Mouse (Mus musculus) spleen, embryonic (tissue): ENCODE results near the gene Gm20388.

Source experiments
- CTCF ChIA-PET: fragments of 350-600 bp; sonication (Branson Sonifier 250); formaldehyde crosslinking; loops from one replicate; lab custom pipeline; 2022; lab: Charles Lee

The Gm20388 gene

DNA sequence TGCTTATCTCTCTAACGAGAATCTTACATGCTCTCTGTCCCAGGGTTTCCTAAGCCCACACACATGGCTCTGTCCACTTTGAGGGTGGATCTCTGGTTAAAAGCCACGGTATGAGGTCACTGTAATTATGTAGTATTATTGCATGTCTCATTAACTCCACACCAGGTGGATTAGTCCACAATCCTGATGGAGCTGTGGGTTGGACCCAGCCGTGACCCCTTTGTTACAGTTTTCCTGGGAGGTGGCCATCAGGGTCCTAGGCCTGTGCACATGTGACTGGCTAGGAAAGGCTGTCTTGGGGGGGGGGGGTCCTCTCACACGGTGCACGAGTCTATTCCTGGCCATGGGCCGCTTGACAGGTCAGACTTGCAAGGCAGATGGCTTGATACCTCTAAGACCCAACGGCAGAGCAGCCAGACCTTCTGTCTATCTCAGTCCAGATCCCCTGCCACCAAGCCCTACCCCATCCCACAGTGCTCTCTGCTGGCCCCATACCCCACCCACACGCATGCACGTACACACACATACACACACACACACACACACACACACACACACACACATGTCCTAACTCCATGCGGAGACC is 395.3 kb downstream of the Gm20388 start:
- CTCF ChIA-PET, result no interaction called here

DNA sequence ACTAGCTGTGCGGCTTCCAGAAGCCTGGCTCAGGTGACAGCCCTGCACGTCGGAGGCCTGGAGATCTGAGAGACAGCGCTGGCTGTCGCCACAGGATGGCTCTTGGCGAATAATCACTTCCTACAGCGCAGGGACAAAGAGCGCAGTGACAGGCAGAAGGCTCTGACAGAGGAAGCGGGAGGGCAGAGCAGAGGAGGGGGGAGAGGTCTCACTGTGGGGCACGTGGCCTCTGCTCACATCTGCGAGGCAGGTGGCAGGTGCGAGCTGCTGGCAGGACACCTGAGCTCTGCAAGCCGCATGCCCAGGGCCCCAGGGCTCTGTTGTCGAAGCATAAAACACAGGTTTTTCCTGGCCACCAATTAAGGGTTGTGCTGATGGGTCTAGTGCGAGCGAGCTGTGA is 396.5 kb downstream of the Gm20388 start:
- CTCF ChIA-PET, result interaction anchor here (0.6 to 0.8 kb wide), 2 partner anchors 22 to 107 kb away, joined by 3 to 14 read pairs; no protein-coding TSS in a partner anchor

DNA sequence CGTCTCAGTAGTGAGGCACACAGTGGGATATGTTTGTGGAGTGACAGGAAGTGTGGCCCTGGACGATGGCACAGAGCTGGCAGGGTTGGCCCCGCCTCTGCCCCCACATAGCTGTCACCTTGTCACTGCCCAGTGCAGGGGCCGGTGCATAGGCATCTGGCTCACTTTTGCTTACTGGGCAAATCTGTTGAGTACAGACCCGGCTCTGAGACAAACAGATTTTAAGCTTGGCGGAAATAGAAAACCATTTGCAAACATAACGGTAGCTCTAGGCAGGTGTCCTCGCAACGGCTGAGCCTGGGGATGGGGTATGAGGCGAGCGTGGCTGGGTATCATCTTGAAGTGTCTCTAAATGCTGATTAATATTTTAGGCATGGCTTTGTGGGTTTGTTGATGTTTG is 396.9 kb downstream of the Gm20388 start:
- CTCF ChIA-PET, result interaction anchor here (0.8 kb wide), 1 partner anchor 22 kb away, joined by 14 read pairs; no protein-coding TSS in a partner anchor

DNA sequence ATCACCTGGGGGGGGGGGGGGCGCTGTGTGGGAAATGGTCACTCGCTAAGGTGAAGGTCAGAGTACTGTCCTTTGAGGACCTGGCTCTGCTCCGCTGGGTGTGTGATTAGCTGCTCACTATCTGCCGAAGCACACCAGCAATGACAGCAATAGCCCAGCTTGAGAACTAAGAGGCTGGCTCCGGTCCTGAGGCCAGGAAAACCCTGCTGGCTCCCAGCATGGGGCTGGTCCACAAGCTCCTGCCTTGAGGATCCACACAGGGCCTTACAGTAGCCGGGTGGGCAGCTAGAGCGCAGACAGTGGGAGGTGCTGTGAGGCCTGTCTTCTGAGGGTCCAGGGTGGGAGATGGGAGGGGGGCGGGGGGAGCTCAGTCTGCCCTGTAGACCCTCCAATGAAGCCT is 397.5 kb downstream of the Gm20388 start:
- CTCF ChIA-PET, result no interaction called here

DNA sequence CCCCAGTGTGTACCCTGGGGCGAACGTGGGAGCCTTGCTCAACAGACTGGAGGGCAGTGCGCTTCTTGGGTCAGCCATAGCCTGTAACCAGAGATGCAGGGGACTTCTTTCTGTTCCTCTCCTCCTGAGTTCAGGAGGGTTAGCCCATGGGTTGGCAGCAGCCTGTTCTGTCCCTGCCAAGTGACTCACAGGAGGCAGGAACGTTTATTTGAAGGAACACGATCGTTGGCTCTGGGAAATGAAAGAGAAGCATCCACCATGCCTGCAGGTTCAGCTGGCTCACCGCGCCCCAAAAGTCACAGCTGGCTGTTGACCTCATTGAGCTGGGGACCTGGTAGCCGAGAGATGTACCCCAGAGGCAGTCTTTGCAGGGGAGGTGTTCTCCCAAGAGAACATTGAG is 397.9 kb downstream of the Gm20388 start:
- CTCF ChIA-PET, result no interaction called here

DNA sequence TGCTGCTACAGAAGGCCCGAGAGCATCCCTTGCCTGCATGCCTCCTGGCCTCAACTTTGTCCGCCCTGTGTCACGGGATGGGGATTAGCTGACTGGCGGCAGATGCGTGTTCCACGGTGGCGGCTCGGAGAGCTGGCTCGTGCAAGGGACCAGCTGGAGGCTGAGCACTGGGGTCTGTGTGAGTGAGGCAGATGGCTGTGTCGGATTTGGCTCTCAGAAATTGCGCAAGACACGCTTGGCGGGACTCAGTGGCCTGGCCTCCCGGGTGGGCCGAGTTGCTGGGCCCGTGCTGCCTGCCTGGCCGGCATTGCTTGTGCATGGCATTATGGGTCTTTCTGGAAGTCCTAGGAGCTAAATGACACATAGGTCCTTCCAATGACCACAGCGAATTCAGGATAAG is 398.7 kb downstream of the Gm20388 start:
- CTCF ChIA-PET, result interaction anchor here (0.6 kb wide), 1 partner anchor 22 kb away, joined by 6 read pairs; no protein-coding TSS in a partner anchor

DNA sequence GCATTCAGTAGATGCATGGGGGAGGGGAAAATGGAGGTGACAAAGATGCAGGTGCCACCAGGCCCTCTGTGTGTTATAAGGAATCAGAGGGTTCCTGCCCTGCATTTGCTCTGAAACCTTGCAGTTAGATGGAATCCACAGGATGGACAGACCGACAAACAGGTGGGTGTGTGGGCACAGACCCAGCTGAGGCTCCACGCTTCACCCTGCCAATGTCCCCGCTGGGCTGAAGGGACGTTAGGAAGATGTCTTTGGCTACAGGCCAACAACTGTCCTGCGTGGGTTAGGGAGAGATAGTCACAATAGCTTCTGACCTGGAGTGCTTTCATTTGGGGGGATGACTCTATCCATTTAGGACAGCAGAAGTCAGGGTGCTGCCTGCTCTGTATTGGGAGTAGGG is 399.4 kb downstream of the Gm20388 start:
- CTCF ChIA-PET, result no interaction called here

DNA sequence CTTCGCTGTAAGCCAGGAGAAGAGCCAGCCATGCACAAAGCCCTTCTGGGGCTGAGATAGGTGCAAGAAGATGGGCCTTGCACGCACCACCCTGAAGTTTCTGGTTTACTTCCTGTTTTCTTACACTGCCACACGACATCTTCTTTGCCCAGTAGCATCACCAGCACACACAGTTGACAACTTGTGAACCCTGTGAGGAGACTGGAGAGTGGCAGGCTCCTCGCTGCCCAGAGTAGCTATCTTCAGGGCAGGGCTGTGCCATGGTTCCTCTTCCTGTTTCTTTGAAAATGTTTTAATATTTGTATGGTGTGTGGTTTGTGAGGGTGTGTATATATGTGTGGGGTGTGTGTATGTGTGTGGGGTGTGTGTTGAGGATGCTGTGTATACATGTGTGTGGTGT is 401.8 kb downstream of the Gm20388 start:
- CTCF ChIA-PET, result no interaction called here

DNA sequence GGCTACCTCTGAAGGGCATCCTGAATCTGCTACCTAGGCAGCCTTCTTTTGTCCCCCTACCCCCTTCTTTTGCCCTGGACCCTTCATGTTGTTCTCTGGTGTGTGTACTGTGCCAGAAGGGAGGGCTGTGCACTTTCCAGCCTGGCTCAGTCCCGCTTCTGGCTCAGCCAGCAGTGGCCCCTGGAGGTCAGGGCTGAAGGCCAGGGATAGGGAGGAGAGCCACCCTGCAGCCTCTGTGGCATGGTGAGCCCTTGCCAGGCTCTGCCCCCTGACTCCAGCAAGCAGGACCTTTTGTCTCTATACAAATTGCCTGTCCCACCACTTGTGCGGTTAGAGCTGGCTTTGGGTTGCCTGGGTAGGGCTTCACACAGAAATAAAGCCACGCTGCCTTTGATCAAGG is 403.0 kb downstream of the Gm20388 start:
- CTCF ChIA-PET, result interaction anchor here (0.5 to 0.6 kb wide), 2 partner anchors 36 to 217 kb away, joined by 9 to 19 read pairs; no protein-coding TSS in a partner anchor

DNA sequence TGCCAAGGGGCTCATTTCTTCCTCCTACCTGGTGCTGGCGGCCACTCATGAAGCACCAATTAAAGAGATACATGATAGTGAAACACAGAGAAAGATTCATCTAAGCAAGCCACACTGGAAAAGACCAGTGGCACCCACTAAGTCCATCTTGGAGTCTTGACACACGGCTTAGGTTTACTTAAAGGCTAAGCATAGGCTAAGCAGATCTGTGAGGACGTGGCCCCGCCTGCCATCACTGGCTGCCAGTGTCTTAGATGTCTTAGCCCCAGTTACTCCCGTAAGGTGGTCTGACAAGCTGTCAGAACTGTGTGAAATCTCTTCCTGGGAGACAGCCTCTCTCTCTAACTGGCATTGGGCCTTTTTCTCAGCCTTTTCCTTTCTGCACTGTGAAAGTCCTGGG is 404.3 kb downstream of the Gm20388 start:
- CTCF ChIA-PET, result no interaction called here

DNA sequence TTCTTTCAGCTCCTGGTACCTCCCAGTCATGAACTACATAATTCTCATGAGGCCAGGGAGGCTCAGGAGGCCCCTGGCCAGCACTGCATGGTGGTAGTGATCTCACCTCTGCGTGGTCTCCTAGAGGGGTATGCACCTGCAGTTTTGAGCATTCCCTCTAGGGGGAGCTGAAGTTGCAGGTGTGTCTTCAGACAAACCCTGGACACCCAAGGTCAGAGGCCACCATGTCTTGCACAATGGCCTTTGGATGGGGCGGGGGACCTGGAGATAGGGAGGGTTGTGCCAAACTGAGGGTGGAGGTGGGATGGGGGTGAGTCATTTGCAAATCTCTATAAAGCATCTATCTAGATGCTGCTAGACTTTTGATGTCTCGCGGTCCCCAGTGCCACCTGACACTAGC is 405.0 kb downstream of the Gm20388 start:
- CTCF ChIA-PET, result interaction anchor here (0.7 kb wide), 1 partner anchor 118 kb away, joined by 5 read pairs; no protein-coding TSS in a partner anchor

DNA sequence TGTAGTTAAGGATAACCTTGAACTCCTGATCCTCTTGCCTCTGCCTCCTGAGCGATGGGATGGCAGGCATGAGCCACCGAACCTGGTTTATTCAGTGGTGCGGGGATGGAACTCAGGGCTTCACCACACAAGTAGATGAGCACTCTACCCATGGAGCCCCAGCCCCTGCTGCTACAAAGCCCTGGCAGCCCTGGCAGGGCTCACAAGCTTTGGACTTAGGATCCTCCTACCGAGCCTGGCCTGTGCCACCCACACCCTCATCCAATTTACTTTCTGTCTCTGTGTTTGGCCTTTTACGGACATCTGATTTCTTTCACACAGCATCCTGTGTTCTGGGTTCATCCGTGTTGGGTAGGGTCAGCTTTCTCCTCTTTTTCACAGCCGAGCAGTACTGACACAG is 406.1 kb downstream of the Gm20388 start:
- CTCF ChIA-PET, result no interaction called here

DNA sequence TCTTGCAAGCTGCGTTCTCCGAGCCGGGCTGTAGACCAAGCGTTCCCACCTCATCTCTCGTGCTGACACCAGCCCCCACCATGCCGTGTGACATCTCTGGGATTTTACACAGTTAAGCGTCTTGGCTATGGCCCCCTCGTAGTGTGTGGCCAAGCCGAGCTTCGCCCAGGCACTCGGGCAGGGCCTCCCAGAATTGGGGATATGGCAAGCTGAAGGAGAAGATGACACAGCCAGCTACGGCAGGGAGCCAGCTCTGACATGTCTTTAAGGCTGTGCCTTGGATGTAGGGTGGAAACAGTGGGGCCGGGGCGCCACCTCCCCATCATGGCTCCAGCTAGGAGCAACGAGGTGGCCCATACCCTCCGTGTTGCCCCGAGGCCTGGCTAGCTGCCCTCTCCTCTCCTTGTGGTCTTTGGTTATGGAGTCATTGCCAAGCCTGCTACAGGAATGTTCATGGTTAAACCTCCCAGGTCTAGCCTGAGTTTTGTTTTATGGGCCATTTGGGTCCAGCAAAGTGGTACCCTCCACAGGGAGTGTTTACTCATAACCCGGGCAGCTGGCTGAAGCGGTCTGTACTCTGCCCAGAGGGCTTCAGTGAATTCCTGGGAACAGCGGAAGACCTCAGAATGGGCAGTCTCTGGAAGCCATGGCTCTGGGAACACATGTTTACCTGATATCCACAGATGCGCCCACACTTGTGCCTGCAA is 406.6 kb downstream of the Gm20388 start:
- CTCF ChIA-PET, result no interaction called here

DNA sequence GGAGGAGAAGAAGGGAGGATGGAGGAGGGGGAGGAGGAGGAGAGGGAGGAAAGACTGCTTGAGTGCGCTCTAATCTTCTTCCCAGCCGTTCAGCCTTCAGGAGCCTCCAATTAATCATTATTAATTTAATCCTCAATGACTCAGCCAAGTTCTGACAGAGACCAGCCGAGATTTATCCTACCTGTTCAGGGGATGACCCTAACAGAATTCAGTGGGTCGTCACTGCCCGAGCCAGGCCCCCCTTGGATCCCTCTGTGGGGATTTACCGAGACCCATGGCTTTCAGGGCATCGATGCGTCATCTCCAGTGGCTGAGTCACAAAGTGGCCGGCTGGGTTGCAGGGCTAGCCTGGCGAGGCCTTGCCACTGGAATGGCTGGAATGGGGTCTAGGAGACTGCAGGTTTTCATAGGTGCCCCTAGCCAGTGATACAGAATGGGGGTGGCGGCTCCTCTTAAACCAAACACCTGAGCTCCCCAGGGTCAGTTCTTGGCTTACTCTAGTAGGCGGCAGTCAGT is 407.9 kb downstream of the Gm20388 start:
- CTCF ChIA-PET, result interaction anchor here (0.6 to 0.7 kb wide), 4 partner anchors 17 to 1591 kb away, joined by 3 to 5 read pairs (median 4); no protein-coding TSS in a partner anchor

DNA sequence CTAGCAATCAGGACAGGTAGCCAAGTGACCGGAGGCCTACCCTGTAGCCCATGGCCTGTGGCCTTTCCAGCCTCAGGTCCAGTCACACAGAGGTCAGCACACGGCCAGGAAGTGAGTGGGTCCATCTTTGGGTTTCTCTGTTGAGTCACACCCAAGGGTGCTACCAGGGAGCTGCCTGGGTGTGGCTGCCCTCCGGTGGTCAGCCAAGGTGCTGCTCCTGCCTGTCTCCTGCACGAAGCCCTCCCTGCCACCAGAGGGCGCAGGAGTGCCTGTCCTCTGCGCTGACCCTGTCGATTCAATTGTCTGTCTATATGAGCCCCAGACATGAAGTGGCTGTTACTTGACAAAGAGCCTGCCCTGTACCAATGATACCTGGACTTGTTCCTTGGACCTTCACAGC is 408.8 kb downstream of the Gm20388 start:
- CTCF ChIA-PET, result interaction anchor here (0.7 kb wide), 1 partner anchor 12 kb away, joined by 3 read pairs; no protein-coding TSS in a partner anchor

DNA sequence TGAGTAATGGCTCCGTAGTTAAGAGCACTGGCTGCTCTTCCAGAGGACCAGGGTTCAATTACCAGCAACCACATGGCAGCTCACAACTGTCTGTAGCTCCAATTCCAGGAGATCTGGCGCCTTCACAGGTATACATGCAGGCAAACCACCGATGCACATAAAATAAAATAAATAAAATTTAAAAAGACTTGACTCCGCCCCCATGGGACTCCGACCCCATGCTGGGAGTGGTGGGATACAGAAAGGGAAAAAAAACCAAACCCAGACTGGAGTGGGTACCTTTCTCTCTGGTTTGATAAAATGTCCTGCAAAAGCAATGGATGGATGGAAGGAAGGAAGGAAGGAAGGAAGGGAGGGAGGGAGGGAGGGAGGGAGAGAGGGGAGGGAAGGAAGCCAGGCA is 409.5 kb downstream of the Gm20388 start:
- CTCF ChIA-PET, result interaction anchor here (0.7 kb wide), 1 partner anchor 12 kb away, joined by 3 read pairs; no protein-coding TSS in a partner anchor

DNA sequence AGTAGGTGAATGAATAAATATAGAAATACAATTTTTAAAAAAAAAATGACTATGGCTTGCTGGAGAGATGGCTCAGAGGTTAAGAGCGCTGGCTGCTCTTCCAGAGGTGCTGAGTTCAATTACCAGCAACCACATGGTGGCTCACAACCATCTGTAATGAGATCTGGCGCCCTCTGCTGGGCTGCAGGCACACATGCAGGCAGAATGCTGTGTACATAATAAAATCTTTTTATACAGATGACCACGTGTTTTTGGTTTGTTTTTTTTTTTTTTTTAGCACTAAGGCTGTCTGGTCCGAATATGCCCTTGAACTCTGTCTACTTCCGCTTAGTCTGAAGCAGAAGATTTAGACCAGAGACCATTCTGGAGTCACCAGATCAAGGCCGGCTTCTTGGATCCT is 411.1 kb downstream of the Gm20388 start:
- CTCF ChIA-PET, result interaction anchor here (0.6 to 1.4 kb wide), 4 partner anchors 9 to 45 kb away, joined by 3 to 9 read pairs (median 3); no protein-coding TSS in a partner anchor

DNA sequence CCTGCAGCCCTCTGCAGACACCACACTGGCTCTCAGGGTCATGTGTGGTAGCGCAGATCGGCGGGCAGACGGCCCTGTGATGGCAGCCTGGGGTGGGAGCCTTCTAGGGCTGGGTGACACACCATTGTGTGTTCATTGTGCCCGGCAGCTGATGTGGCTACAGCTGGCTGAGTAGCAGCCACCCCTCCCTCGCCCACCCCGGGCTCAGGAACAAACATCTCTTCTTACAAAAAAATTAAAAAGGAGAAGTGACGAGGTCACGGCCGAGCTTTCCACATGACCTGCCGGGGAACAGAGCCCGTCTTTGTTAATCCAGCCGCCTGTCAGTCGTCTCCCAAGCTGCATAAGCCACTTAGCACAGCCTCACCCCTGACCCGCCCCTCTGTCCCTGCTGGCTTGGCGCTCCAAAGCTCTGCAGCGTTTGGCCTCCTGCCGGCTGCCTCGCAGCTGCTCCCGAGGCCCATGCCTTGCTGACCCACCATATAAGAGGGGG is 412.4 kb downstream of the Gm20388 start:
- CTCF ChIA-PET, result interaction anchor here (1.4 kb wide), 1 partner anchor 12 kb away, joined by 9 read pairs; no protein-coding TSS in a partner anchor

DNA sequence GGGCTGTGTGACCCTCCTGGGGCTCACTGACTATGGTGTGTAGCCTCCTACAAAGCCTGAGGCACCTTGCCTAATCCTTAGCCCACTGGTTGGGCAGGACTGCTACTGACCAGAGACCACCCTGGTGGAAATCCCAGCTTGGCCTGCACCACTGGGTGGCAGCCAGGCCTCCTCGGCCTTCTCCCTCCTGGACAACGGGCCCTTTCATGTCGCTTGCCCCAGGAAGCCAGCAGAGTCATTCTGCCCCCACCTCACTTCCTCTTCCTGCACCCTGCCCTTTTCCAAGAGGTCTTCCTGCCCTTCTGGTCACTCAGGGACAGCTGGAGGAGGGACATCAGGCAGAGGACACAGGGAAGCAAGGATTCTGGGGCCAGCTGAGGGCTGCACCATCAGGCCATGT is 413.9 kb downstream of the Gm20388 start:
- CTCF ChIA-PET, result no interaction called here

DNA sequence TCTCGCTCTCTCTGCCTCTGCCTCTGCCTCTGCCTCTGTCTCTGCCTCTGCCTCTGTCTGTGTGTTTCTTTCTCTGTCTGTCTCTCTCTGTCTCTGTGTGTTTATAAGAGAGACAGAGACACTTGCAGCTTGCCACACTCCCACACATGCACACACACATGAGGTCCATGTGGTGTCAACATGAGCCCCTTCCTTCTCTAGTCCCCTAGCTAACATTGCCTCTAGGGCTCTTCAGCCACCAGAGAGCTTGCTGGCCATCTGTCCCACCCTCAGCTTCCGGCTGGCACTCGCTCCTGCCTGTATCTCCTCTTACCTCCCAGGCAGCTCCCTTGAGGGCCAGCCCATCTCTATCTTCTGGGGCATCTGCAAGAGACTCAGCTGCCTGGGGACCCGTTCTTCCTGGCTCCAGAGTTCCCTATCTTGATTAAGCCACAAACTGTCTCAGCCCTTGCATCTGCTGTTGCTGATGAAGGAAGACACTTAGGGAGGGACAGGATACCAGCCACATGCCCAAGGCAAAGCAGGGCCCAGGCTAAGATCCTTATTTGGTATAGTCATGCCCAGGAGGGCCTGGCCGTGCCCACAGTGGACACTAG is 414.6 kb downstream of the Gm20388 start:
- CTCF ChIA-PET, result interaction anchor here (0.6 kb wide), 1 partner anchor 261 kb away, joined by 5 read pairs; no protein-coding TSS in a partner anchor

DNA sequence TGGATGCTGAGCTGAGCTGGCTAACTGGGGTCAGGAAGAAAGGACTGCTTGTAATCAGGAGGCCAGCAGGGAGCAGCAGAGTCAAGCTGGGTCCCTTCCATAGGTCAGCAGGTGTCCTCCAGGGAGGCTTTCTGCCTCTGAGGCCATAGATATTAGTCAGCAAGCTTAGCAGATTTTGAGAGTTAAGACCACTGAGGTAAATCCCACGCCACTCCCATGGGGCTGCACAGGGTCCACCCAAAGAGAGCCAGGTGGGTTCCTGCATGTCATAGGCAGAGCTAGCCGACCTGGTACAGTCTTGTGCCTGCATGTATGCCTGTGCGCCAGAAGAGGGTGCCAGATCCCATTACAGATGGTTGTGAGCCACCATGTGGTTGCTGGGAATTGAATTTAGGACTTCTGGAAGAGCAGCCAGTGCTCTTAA is 416.5 kb downstream of the Gm20388 start:
- CTCF ChIA-PET, result interaction anchor here (0.8 kb wide), 1 partner anchor 23 kb away, joined by 3 read pairs; no protein-coding TSS in a partner anchor
